Mouse (Mus musculus): ENCODE measurements around the gene Cldn10.

DNA sequence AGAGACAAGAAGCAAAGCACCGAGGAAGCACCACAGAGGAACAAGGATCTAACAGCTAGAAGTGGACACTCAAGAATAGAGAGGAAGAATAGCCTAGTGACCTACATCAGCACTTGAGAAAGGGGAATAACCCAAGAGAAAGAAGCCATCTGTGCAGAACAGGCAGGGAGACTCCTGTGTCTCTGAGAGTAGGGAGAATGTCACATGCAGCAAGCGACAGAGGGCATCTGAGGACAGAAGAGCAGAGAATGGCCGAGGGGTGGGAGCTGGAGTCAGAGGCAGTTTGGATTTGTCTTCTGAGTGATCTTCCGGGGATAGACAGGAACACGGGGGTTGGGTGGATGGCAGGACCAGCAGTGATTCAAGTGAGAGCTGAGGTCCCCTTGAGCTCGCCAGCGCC, 25.4 kb downstream of the Cldn10 start:
- no peak for TF ChIP-seq CTCF (IDR thresholded peaks at IDR 0.05; ENCODE audit: low read depth)
- no peak for TF ChIP-seq EP300 (optimal IDR thresholded peaks at IDR 0.05)

Data from stomach, postnatal 0 days (tissue).